9 mouse cellular contexts compared by ENCODE assay signal in genomic region chr9:31913739-31914591, GRCm38 (mm10). TPM values are rescaled to one million over a fixed set of nuclear protein-coding genes. Genes with fewer than 3 reads are reported as not detected.
DNase-seq lines count a peak whose midpoint lies in the region; ATAC-seq and TF ChIP-seq lines count a peak whose summit lies in the region.
"Had no signal": no experiment of that assay in that cellular context is flagged by ENCODE, and none has a peak within 500 bp of the region (broad histone marks: within the 10 kb centered on the region; RNA-seq: fewer than 3 reads in every experiment).

No protein-coding gene starts in this region.

- in situ Hi-C loops in ES-E14 (cut with MboI; ENCODE audit: low sequenced_read_pairs in 2 of 2, unreplicated experiment in 2 of 2) = loop anchor here (25.0 kb wide), 2 partner anchors 352 to 623 kb away; partner anchors contain the start of gene Fli1 (in 1 of the 2)

- DNase-seq in heart, adult 11 months = peak; percentile 61
- DNase-seq in heart, postnatal 4 days = no peak
- DNase-seq in ES-E14 (ENCODE audit: low read depth, low spot score) = peak; percentile 25
- DNase-seq in liver, embryonic 13.5 days = no peak
- peak; percentile 3 for DNase-seq in yolk sac, embryonic 10.5 days (ENCODE audit: low spot score)
- no peak for DNase-seq in cerebellum, adult 11-12 months
- no peak for DNase-seq in layer of hippocampus, adult 18-20 months (ENCODE audit: low spot score in 2 of 2)

- H3K4me3 ChIP-seq in ES-E14 (ENCODE audit: insufficient read depth in 1 of 2, low read depth in 1 of 2, low read length in 2 of 2, poor library complexity in 1 of 2, severe bottlenecking in 1 of 2) = peak overlapping the region; percentile 56 to 71
- peak overlapping the region; percentile 43 for H3K4me3 ChIP-seq in liver, embryonic 13.5 days (replicated peaks)
- H3K4me3 ChIP-seq: erythroblast, embryonic 14.5 days had no signal

- H3K27me3 ChIP-seq in liver, embryonic 13.5 days = peaks cover 86% of the 10 kb centered on the region

- H3K36me3 ChIP-seq in ES-E14 (ENCODE audit: control insufficient read depth, insufficient read depth, low read length, poor library complexity, severe bottlenecking) = no peaks in the 10 kb centered on the region
- H3K36me3 ChIP-seq in liver, embryonic 13.5 days = no peaks in the 10 kb centered on the region

- H3K4me1 ChIP-seq in ES-E14 (ENCODE audit: control insufficient read depth in 2 of 2, insufficient read depth in 2 of 2, low read length in 2 of 2, poor library complexity in 1 of 2) = no peaks in the 10 kb centered on the region
- peaks cover 6% of the 10 kb centered on the region; the same call in 1 of the 2 replicates for H3K4me1 ChIP-seq in liver, embryonic 13.5 days (replicated peaks)

- WGBS in liver, embryonic 13.5 days (ENCODE audit: insufficient replicate concordance) = 1% methylated on average over 54 of the region's 54 CpGs

- ATAC-seq in granulocyte monocyte progenitor cell, adult 5-6 weeks (replicated peaks; ENCODE audit: poor library complexity, severe bottlenecking) = peak; percentile 13
- ATAC-seq in liver, embryonic 13.5 days (ENCODE audit: low read depth) = no peak

- no peak overlapping the region for H3K9ac ChIP-seq in ES-E14 (ENCODE audit: insufficient read depth, low read depth, low read length, poor library complexity, severe bottlenecking)
- H3K9ac ChIP-seq in liver, embryonic 13.5 days = no peak overlapping the region

- peak overlapping the region; percentile 59 for H3K4me2 ChIP-seq in liver, embryonic 13.5 days

- no peak overlapping the region for H3K27ac ChIP-seq in ES-E14 (ENCODE audit: insufficient read depth, low read depth, low read length, poor library complexity, severe bottlenecking)
- no peak overlapping the region for H3K27ac ChIP-seq in liver, embryonic 13.5 days

- H3K9me3 ChIP-seq in ES-E14 (ENCODE audit: control insufficient read depth, insufficient read depth, low read depth, low read length) = no peaks in the 10 kb centered on the region
- H3K9me3 ChIP-seq in liver, embryonic 13.5 days (replicated peaks) = no peaks in the 10 kb centered on the region

TF ChIP-seq in ES-E14, 5 proteins besides CTCF, POLR2A, EP300 and RAD21:
- TF ChIP-seq ZC3H11A (IDR thresholded peaks at IDR 0.05; ENCODE audit: borderline replicate concordance, low read depth, low read length) (no peak), HCFC1 (IDR thresholded peaks at IDR 0.05; ENCODE audit: borderline replicate concordance, insufficient read depth, low read length) (no peak), ZNF384 (IDR thresholded peaks at IDR 0.05; ENCODE audit: low read depth, low read length) (no peak), MAFK (IDR thresholded peaks at IDR 0.05; ENCODE audit: insufficient read depth, low read depth, low read length) (no peak), CHD2 (IDR thresholded peaks at IDR 0.05; ENCODE audit: low read depth, low read length) (no peak)

RNA-seq across cellular contexts. Expression of gene Barx2, which starts 0.7 kb away (rescaled TPM):
- total RNA-seq in heart, postnatal 4 days (2021) = under 1 TPM in 1 of 2 experiments, not detected in 1; 0.14 TPM
- 0.16 and 0.18 TPM in 2 replicates for total RNA-seq in ES-E14 (2012; rRNA removed)
- not detected in 2 replicates for total RNA-seq in granulocyte monocyte progenitor cell, adult 5-6 weeks (2014; fragmentation: Nextera tagmentation)
- total RNA-seq in granulocyte monocyte progenitor cell, adult 5-6 weeks (2017) = not detected in 2 replicates
- polyA plus RNA-seq in liver, embryonic 13.5 days (2015; fragmentation: Nextera tagmentation; extraction: Ambion mirVana) = not detected in 2 replicates
- under 1 TPM; 0.71 to 0.84 TPM for total RNA-seq in layer of hippocampus, adult 18-20 months (2021)
- polyA plus RNA-seq: erythroblast, embryonic 14.5 days had no signal

Comparison
In these comparisons a context has a peak if more than half of its experiments do, and no peak if none do; other contexts are left out.
1. DNase-seq: peak in heart, adult 11 months (single experiment), ES-E14 (single experiment) and yolk sac, embryonic 10.5 days (single experiment); none in heart, postnatal 4 days (single experiment), liver, embryonic 13.5 days (single experiment), cerebellum, adult 11-12 months (single experiment) and layer of hippocampus, adult 18-20 months (0 of 2).